Mouse (Mus musculus) cerebellum, postnatal 25 days (tissue): ENCODE results near the gene Acss3.
A peak's percentile ranks its signal among the peaks of the same experiment; 100 is the strongest.

ENCODE experiments used
- DNase-seq, 2 experiments: peaks; one replicate each; pipeline ENCODE4 v3.0.0; 2021; ENCODE audit warnings: mixed read lengths in 2 of 2

Acss3 gene

DNA sequence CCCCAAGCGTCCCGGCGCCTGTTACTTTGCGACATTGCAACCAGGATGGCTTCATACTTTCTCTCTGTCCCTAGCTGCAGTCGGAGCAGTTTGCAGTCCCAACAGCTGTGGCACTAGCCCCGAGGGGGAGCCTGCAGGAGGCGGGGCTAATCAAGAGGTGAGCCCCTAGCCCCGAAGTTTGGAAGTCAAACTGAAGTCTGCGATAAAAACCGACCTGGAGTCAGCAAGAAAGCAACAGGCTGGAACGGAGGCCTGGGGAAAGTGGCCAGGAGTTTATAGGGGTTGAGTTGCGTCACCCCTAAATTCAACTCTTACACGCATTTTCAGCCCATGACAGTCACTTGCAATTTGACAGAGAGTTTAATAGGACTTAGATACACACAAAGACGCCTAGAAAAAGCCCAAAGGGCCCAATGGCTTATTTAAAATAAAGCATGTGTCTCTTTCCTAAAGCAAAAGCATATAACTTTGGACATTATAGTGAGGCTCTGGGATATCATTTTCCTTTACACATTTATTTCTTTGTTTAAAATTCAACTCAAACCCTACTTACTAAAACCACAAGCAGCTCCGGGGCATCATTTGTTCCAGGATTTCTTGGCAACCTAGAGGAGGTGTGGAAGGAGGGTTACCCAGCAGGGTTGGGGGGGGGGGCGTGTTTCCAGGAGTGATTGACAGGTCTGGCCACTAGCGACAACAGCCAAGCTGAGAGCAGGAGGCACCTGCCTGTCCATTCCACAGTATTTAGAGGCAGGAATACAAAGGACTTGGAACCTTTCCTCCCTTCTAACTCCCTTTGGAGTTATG, at the start of gene Acss3:
Gene Acss3 (minus strand): TSS at position 140 of the 807 bp plus-strand sequence.
- peak; percentile 5 to 9 for DNase-seq

DNA sequence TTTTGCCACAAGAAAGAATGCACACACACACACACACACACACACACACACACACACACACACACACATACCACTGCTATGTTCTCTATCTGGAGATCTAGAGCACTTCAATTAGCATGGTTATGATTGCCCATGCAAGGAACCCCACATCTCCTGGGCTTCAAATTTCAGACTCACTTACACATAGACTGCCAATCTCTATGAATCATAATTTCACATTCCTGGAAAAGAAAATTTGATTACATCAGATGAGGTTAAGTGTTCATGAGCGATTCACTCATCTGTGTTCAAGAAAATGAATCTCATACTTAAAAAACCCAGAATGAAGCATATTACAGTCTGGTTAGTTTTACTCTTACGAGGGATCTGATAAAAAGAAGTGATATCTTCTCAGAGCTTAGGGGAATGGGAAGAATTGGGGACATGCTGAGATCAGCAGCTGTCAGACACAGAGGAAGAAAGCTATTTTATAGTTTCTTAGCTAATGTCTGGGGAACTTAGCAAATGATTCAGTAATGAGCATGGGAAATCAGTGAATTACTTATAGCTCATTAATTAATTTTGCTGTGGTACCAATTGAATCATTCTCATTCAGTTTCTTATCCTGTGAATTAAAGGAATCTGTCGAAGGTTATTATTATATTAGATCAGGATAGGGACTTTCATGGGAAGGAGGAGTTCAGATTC, 48.7 kb upstream of the Acss3 start:
- no peak for DNase-seq

DNA sequence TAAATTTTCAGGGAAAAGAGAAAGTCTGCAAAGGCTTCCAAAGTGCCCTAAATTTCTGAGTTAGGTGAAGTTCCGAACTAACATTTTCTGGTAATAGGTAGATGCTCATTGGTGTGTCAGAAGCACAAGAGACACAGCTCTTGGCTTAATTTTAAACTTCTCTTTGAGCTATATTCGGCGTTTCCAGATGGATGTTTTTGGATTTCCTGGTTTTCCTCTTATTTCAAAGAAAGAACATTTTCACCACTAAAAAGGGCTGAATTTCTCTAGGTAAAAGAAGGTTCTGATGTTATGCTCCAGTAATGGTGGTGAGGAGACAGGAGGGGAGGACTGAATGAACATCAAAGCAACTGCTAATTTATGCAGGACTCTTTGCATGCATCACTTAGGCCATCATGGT, 43.0 kb upstream of the Acss3 start:
- no peak for DNase-seq

DNA sequence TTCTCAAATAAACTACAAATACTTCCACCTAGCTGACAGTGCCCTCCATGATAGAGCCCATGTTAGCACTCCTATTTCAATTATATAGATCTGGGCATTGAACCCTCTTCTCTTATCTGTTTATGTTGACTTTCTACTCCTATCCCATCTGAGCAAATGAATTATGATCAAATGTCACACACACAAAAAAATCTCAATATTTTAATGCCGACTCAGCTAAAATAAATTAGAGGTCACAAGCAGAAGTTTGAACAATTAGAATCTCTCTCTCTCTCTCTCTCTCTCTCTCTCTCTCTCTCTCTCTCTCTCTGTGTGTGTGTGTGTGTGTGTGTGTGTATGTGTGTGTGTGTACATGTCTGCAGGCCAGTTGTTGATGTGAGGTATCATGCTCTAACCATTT, 25.3 kb upstream of the Acss3 start:
- no peak for DNase-seq

DNA sequence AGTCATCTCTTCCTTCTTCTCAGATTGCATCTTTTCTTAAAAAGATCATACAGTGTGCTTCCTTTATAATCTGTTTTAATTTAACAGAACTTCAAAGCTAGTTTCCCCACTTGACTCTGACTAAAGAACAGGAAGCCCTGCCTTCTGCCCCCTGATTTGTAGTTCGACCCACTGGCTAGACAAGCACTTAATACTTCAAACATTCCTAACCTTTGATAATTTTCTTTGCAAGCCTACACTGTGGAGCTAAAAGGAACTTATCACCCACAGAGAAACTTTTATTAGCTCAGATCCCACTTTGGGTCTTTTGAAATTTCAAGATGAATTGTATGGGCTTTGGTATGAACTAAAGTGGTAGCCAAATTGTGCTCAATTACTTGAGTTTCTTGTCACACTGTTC, 20.5 kb upstream of the Acss3 start:
- no peak for DNase-seq

DNA sequence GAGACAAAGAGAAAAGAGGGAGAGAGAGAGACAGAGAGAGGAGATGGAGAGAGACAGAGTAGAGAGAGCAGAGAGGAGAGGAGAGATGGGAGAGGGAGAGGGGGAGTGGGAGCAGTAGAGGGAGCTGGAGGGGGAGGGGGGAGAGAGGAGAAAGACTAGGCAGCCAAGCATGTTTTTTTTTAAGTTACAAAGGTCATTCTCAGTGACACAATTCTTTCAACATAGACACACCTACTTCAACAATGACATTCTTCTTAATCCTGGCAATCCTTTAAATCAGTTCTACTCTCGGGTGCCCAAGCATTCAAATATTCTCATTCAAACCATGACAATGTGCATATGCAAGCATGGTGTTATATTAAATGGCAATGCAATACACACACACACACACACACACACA, 19.4 kb upstream of the Acss3 start:
- DNase-seq = no peak

DNA sequence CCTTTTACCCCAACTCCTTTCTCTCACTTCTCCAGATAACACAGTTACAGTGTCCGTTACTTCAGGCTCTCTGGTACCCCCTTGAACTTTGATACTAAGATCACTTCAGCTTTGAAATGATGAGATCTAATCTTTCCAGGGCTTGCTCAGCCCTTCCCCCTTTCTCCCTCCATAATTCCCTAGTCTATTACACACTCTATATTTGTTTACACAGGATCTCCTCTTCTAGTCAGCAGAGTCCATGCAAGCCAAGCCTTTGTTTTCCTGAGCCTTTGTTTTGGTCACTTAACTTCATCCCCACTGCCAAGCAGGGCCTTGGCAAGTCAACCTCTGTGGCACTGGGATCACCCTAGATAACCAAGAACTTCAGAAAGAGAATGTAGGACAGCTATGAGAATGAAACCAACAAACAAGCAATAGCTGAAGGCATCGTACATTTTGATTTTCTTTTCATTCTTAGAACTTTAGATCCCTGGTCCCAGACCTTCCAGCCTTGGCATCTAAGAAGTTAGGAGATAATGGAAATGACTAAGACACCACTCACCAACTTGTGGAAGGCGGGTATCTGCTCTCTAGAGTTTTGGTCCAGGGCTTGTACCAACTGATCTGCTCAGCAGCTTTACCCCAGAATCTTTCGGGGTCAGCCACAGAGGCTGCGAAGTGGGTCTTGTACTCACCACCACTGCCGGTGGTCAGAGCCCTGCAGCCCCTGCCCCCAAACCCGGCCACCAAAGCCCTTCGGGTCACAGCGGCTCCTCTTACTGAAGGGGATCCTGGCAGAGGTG, 532 bp downstream of the Acss3 start:
- DNase-seq = no peak

DNA sequence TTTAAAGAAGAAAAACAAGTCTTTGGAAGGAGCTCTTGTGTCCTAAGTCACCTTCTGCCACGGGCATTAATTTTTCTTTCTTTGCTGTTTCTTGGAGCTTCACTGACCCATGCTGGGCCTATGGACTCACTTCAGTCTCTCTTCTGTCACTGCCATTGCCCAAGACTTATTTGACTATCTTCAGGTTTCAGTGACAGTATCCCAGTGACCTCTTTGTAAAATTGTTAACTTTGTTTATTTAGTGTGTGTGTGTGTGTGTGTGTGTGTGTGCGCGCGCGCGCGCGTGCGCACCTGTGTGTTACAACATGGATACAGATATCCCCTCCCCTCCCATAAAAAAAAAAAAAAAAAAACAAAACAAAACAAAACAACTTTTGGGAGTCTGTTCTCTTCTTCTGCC, 2.2 kb downstream of the Acss3 start:
- no peak for DNase-seq

DNA sequence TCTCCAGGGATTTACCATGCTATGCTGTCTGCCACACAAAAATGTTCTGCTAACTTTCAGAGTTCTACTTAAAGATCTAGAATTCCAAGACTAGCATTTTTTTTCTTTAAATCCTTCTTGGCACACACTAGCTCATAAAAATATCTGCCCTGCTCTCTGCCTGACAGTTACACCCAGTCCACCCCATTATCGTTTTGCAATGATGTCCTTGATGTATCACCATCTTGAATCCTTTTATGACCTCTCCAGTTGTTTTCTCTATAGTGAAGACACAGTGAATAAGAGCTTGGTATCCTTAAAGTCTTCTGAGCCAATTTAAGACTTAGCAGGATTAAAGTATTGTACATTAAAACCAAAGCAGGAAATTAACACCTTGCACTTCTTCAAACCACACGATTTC, 4.3 kb downstream of the Acss3 start:
- DNase-seq = no peak

DNA sequence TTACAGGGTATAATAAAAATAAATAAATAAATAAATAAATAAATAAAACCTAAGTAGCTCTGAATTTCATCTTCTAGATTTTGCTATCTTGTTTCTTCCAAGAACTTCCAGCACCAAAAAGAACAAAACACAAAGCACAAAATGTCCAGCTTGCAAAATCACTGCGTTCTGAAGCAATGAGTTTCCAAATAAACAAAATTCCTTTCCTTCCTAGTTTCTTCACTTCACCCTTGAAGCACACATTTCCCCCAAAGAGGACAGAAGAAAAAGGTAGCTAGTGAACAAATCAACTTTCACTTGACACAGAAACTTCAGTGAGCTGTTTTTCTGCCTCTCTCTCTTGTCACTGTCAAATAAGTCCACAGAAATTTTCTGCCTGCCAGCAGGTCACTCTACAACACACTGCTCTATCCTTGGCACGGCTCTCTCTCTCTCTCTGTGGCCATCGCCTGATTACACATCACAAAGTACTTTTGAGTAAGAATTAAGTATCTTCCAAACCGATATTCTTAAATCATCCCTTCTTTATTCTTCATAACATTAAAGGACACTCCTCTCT, 6.7 kb downstream of the Acss3 start:
- DNase-seq = no peak

DNA sequence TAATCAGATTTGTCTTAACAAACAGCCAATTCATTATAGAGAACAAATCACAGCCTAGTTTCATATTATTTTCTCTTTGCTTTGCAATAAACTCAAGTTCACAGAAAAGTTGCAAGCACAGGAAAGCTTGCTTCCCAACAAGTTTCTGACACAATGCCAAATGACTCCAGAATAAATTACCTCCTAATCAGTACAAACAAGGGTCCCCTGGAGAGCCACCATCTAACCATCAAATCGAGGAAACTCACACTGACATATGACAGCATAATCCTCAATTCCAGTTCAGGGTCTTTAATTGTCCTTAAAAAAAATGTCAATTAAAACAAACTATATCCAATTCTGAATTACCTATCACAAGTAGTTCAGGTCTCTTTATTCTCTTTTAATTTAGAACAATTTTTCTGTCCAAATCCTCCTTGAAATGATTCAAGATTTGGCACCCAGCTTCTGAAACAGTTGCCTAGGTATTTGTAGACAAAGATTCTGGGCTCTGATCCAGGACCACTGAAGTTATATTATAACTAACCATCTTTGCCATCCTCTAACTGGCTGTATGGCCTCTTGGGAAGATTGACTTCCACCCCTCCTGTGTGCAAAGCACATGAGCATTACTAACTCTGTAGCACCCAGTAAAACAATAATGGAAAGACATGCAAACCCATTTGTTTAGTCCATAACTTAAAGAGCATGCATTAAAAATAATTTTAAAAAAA, 7.4 kb downstream of the Acss3 start:
- DNase-seq = no peak

DNA sequence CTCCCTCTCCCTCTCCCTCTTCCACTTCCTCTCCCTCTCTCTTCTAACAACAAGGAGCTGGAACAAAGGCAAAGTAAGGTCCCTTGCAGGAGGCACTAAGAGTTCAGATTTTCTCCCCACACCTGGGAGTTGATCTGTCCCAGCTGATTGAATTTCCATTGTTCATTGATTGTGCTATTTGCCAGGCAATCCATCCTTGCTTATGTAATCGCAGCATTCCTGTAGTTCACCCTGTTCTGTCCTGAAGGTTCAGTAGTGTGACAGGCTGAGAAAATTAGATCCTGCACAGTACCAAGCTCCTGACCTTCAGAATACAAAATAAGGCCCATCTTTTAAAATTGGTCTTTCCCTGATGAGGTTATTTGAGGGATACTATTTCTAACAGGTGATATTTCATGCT, 8.3 kb downstream of the Acss3 start:
- DNase-seq = no peak

DNA sequence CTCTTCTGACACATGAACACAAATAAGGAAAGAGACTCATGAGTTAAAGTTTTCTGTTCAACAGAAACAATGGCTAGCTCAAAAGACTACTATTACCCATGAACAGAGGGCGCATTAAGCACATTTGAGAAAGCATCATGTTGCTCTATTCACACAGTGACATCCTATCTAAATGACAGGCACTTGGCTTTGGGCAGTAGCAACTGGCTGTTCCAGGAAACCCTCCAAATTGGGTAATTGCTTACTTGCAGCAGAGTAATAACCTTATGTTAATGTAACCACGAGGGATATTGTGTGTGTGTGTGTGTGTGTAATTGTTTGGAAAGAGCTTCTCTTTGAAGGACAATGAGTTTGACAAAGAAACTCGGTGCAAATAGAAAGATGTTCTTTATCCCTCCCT, 29.0 kb downstream of the Acss3 start:
- no peak for DNase-seq

DNA sequence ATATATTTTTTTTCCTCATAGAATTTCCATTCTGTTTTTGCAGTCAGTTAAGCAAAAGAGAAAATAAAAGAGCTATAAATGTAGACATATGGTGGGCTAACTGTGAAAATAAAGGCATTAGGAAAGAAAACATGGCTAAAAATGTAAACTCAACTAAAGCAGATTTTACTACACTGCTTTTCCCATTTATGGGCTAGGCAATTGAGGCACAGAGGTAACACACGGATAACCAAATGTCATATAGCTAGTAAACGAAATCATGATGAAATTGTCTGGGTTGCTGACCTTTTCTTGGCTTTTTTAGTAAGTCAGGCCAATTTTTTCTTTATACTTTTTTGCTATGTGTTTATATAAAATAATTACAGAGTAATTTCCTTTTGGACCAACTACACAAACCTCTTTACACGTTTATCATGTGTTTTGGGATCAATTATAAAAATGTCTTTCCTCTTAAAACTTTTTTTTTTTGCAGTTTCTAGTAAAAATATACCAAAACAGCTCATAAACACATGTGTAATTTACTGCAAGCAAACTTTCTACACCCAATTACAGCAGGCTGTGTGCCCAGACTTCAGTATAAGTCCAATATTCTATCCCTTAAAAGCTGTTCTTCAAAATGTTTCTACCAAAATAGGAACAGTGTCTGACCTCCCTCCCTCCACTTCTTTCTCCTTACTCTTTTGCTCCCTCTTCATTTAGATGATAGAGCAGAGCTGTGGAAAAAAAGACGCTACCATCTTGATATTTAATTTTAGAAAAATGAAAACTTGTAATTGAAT, 69.4 kb downstream of the Acss3 start:
- no peak for DNase-seq

DNA sequence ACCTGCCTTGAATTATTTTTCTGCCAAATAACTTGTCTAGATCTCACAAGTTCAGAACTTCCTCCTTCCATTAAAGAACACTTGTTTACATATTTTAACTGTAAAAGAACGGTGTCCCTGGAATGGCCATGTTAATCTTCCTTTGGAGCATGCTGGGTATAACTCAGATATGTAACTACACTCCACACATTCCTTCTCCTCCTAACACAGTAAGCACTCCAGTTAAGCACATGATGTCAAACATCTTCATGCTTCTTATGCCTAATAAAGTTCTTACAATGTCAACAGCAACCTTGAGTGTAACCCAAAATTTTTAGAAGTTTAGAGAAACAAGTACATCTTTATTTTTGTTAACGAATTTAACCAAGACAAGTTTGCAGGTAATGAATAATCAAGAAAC, 73.0 kb downstream of the Acss3 start:
- no peak for DNase-seq

DNA sequence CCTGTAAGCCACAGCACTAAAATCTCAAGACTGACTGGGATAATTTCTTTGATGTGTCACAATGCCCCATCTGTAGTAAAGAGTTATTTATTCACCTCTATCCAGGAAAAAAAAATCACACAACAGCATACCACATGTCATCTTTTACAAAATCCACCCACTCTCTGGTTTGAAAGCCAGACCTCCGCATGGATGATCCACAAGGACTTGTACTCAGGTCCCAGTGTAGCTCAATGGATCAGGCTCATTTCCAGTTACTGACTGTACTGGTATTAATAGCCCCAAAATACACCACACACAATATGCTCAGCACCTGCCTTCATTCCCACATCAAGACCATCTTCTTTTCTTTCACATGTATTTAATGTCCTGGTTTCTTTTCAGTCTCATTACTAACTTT, 80.8 kb downstream of the Acss3 start:
- no peak for DNase-seq

DNA sequence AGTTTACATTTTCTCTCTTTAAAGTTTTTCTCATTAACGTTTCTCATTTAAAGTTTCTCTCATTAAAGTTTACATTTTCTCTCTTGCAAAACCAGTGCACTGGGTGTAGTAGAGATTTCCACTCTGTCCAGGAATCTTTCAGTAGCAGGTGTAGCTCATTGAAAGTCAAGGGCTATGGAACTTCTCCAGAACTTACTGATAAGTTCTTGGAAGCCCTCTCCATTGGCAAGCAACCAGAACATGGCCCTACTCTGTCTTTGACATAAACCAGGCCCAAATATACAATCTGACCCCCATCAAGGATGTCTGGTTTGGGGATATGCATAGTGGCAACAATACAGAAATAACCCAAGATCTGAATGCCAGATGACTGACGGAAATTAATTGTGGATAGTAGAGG, 82.6 kb downstream of the Acss3 start:
- no peak for DNase-seq

DNA sequence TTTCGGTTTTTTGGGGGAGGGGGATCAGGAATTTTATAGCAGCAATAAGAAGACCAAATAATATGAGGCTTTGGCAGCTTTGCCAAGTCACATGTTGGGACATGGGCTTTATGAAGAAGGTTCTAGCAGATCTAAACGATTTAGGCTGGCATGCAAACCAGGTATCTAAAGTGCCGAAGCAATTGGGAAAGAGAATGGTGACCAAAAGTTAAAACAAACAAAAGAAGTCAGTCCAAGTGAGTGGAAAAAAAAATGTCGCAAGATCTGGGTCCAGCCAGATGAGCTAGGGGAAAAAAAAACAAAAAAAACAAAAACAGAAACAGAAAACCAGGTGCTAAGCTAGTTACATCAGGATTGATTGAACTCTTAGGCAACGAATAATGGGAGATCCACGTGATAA, 83.1 kb downstream of the Acss3 start:
- no peak for DNase-seq

DNA sequence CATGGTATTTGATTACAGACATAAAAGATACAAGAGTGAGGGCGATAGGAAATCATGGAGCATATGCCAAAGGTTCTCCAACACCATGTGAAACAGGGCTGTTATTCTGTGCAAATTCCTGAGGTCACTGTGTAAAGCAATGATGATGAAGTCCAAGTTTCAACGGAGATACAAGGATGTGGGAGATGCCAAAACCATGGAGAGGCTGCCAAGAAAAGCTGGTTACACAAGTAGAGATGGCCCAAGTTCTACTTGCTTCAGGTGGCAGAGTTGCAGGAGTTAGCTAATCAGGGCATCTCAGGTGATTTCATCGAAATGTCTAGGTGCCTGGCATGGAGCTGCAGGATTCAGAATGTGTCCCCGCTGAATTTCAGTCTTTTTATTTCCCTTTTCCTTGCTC, 84.3 kb downstream of the Acss3 start:
- no peak for DNase-seq

DNA sequence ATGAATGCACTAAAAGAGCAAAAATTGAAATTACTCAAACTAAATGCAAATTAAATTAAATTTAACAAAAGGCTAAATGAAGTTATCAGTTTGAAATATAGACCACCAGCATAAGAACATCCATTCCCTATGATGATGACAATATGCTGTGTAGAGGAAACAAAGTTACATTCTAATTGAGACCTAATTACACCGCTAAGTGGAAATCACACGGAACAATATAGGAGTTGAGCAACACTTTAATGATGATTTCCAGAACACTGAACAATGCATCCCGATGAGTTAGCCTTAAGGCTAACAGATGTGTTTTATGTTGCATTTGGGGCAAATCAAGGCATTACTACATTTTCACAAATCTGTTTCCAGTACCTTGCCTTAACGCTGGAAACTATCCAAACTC, 99.2 kb downstream of the Acss3 start:
- DNase-seq = no peak

DNA sequence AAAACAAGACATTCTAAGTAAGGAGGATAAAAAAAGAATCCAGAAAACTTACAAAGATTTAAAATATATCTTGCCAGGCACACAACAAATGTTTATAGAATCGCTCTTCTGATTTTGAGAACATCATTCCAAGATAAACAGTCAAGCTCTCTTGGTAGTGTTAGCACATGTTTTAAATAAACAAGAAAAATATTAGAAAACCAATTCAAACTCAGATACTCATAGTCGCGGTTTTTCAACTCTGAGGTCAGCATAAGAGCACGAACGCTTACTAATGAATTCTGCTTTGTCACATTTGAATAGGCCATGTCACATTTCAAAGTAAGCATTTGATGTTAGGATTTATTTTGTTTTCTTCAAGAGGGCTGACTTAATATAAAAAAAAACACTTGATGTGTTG, 102.3 kb downstream of the Acss3 start:
- no peak for DNase-seq

DNA sequence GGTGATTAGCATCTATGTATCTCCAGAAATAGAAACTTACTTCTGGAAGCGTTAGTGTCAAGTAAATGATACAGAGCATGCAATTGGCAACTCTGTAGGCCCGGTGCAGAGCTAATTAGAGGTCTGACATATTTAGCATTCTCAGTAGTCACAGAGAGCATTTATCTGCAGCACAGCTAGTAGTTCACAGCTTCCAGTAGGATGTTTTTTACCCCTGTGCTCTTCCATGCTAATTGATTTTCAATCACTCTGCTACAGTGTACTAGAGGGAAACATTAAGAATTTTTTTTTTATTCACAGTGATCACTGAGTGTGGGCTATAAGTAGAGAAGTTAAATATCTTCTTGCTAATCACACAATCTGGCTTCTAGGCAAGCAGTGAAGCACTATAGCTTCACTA, 112.3 kb downstream of the Acss3 start:
- no peak for DNase-seq
